22 mouse cellular contexts compared by ENCODE assay signal in the genomic region with DNA sequence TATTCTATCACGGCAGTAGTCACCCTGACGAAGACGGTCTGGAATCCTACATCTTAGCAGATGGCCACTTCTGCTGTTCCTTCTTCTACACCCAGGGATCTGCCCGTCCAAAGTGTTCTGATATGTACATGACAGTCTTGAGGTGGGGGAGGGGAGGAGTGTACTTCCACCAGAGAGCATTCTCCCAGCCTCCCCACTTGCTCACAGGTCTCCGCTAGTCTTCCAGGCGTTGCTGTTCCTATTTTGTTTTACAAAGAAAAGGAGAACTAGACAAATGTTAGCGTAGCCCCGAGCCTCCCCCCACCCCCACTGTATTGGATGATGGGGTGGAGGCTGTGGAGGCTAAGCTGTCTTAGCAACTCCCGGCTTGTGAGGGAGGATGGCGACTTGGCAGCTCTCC. TPM values are rescaled to one million over a fixed set of nuclear protein-coding genes. Genes with fewer than 3 reads are reported as not detected.
DNase-seq lines count a peak whose midpoint lies in the region; ATAC-seq and TF ChIP-seq lines count a peak whose summit lies in the region.
"Had no signal": no experiment of that assay in that cellular context is flagged by ENCODE, and none has a peak within 500 bp of the region (broad histone marks: within the 10 kb centered on the region; RNA-seq: fewer than 3 reads in every experiment).

No protein-coding gene starts in this region.

- TF ChIP-seq EP300 in lung, postnatal 0 days (IDR thresholded peaks at IDR 0.05) = no peak

- no peak for ATAC-seq in embryonic facial prominence, embryonic 14.5 days (ENCODE audit: low read depth)
- ATAC-seq in lung, postnatal 0 days = no peak
- ATAC-seq: CD4-positive, CD25-positive, alpha-beta regulatory T cell, adult 4 months; forebrain, embryonic 15.5 days had no signal

- H3K4me1 ChIP-seq in embryonic facial prominence, embryonic 14.5 days (ENCODE audit: control insufficient read depth, insufficient read depth, low read length) = no peaks in the 10 kb centered on the region
- H3K4me1 ChIP-seq in embryonic facial prominence, embryonic 10.5 days = peaks cover 36% of the 10 kb centered on the region
- H3K4me1 ChIP-seq in lung, postnatal 0 days (ENCODE audit: insufficient read depth, low read depth, low read length) = no peaks in the 10 kb centered on the region
- H3K4me1 ChIP-seq in ES-E14 (ENCODE audit: control insufficient read depth in 2 of 2, insufficient read depth in 2 of 2, low read length in 2 of 2, poor library complexity in 1 of 2) = peaks cover 4 to 29% of the 10 kb centered on the region in 2 experiments; a peak in 3 of 4 replicates

- in situ Hi-C loops in ES-E14 (cut with MboI; ENCODE audit: low sequenced_read_pairs in 2 of 2, unreplicated experiment in 2 of 2) = no loop called here

- 63% methylated on average over 10 of the region's 10 CpGs for WGBS in embryonic facial prominence, embryonic 14.5 days
- 77% methylated on average over 10 of the region's 10 CpGs for WGBS in embryonic facial prominence, embryonic 10.5 days
- WGBS in lung, postnatal 0 days = 43% methylated on average over 10 of the region's 10 CpGs

- no peak overlapping the region for H3K4me2 ChIP-seq in embryonic facial prominence, embryonic 14.5 days (ENCODE audit: low read depth, low read length)
- H3K4me2 ChIP-seq in lung, postnatal 0 days (replicated peaks; ENCODE audit: low read depth, low read length) = no peak overlapping the region
- H3K4me2 ChIP-seq: embryonic facial prominence, embryonic 13.5 days; forebrain, embryonic 15.5 days; limb, embryonic 12.5 days had no signal

- H3K36me3 ChIP-seq in embryonic facial prominence, embryonic 14.5 days (ENCODE audit: control insufficient read depth, insufficient read depth, low read length) = no peaks in the 10 kb centered on the region
- H3K36me3 ChIP-seq in embryonic facial prominence, embryonic 10.5 days (replicated peaks) = peaks cover 20% of the 10 kb centered on the region
- H3K36me3 ChIP-seq in lung, postnatal 0 days (ENCODE audit: insufficient read depth, low read length) = no peaks in the 10 kb centered on the region
- H3K36me3 ChIP-seq in ES-E14 (ENCODE audit: control insufficient read depth, insufficient read depth, low read length, poor library complexity, severe bottlenecking) = no peaks in the 10 kb centered on the region

- H3K27ac ChIP-seq in embryonic facial prominence, embryonic 14.5 days (replicated peaks; ENCODE audit: low read depth, low read length) = no peak overlapping the region
- H3K27ac ChIP-seq in embryonic facial prominence, embryonic 10.5 days (replicated peaks) = no peak overlapping the region
- H3K27ac ChIP-seq in layer of hippocampus, adult 2 months = peak overlapping the region; percentile 57; the same call in 1 of the 2 replicates
- no peak overlapping the region for H3K27ac ChIP-seq in lung, postnatal 0 days (ENCODE audit: low read length)
- H3K27ac ChIP-seq in ES-E14 (ENCODE audit: insufficient read depth, low read depth, low read length, poor library complexity, severe bottlenecking) = no peak overlapping the region
- H3K27ac ChIP-seq: embryonic facial prominence, embryonic 13.5 days; forebrain, embryonic 15.5 days; limb, embryonic 12.5 days; liver, embryonic 14.5 days; macrophage had no signal

- DNase-seq in embryonic facial prominence, embryonic 14.5 days (ENCODE audit: low spot score) = peak; percentile 13
- no peak for DNase-seq in embryonic facial prominence, embryonic 10.5 days (ENCODE audit: low spot score)
- DNase-seq in layer of hippocampus, adult 2 months (ENCODE audit: low spot score in 2 of 2) = peak in 1 of 2 experiments; percentile 43
- no peak for DNase-seq in layer of hippocampus, postnatal 10 days (ENCODE audit: low spot score in 2 of 2)
- DNase-seq in lung, postnatal 10 days = peak; percentile 46
- no peak for DNase-seq in lung, postnatal 0 days (ENCODE audit: low spot score)
- no peak for DNase-seq in ES-E14 (ENCODE audit: low read depth, low spot score)
- no peak for DNase-seq in liver
- DNase-seq: adrenal gland, adult 8-10 months; cerebellum, adult 9-11 months; gastrocnemius, postnatal 36 days; kidney, adult 2 months; kidney, postnatal 25 days; retina, postnatal 1 day; thymus, postnatal 14 days had no signal

- H3K9me3 ChIP-seq in embryonic facial prominence, embryonic 14.5 days (ENCODE audit: control insufficient read depth, low read length) = no peaks in the 10 kb centered on the region
- H3K9me3 ChIP-seq in embryonic facial prominence, embryonic 10.5 days = no peaks in the 10 kb centered on the region
- H3K9me3 ChIP-seq in lung, postnatal 0 days (ENCODE audit: low read length) = no peaks in the 10 kb centered on the region
- no peaks in the 10 kb centered on the region for H3K9me3 ChIP-seq in ES-E14 (ENCODE audit: control insufficient read depth, insufficient read depth, low read depth, low read length)
- H3K9me3 ChIP-seq: embryonic facial prominence, embryonic 13.5 days; forebrain, embryonic 15.5 days had no signal

- TF ChIP-seq CTCF in layer of hippocampus, adult 2 months (conservative IDR thresholded peaks at IDR 0.05) = no peak
- no peak for TF ChIP-seq CTCF in lung, postnatal 0 days (IDR thresholded peaks at IDR 0.05)

- H3K4me3 ChIP-seq in embryonic facial prominence, embryonic 14.5 days (ENCODE audit: low read depth, low read length) = no peak overlapping the region
- no peak overlapping the region for H3K4me3 ChIP-seq in embryonic facial prominence, embryonic 10.5 days
- H3K4me3 ChIP-seq in layer of hippocampus, adult 2 months = no peak overlapping the region
- no peak overlapping the region for H3K4me3 ChIP-seq in lung, postnatal 0 days (ENCODE audit: low read depth, low read length)
- no peak overlapping the region for H3K4me3 ChIP-seq in ES-E14 (ENCODE audit: insufficient read depth in 1 of 2, low read depth in 1 of 2, low read length in 2 of 2, poor library complexity in 1 of 2, severe bottlenecking in 1 of 2)
- H3K4me3 ChIP-seq: embryonic facial prominence, embryonic 13.5 days; forebrain, embryonic 15.5 days; limb, embryonic 12.5 days; midbrain, embryonic 10.5 days had no signal

- no peaks in the 10 kb centered on the region; the same call in 1 of the 2 replicates for H3K27me3 ChIP-seq in embryonic facial prominence, embryonic 14.5 days (replicated peaks; ENCODE audit: control insufficient read depth, insufficient read depth, low read length)
- no peaks in the 10 kb centered on the region for H3K27me3 ChIP-seq in embryonic facial prominence, embryonic 10.5 days (replicated peaks; ENCODE audit: low read depth, poor library complexity, severe bottlenecking)
- H3K27me3 ChIP-seq in lung, postnatal 0 days (replicated peaks; ENCODE audit: insufficient read depth, low read length) = 0 out of 2 replicates have a peak, but pooled peaks cover 2% of the 10 kb centered on the region
- H3K27me3 ChIP-seq: embryonic facial prominence, embryonic 13.5 days; forebrain, embryonic 15.5 days; limb, embryonic 12.5 days had no signal

- no peak overlapping the region for H3K9ac ChIP-seq in embryonic facial prominence, embryonic 14.5 days (ENCODE audit: low read depth, low read length)
- no peak overlapping the region for H3K9ac ChIP-seq in lung, postnatal 0 days (replicated peaks; ENCODE audit: low read depth)
- H3K9ac ChIP-seq in ES-E14 (ENCODE audit: insufficient read depth, low read depth, low read length, poor library complexity, severe bottlenecking) = peak overlapping the region; percentile 53; the same call in 1 of the 2 replicates
- H3K9ac ChIP-seq: embryonic facial prominence, embryonic 13.5 days; forebrain, embryonic 15.5 days; limb, embryonic 12.5 days; liver, embryonic 14.5 days had no signal

TF ChIP-seq in ES-E14, 5 proteins besides CTCF, POLR2A, EP300 and RAD21:
- TF ChIP-seq HCFC1 (IDR thresholded peaks at IDR 0.05; ENCODE audit: borderline replicate concordance, insufficient read depth, low read length) (no peak), ZNF384 (IDR thresholded peaks at IDR 0.05; ENCODE audit: low read depth, low read length) (no peak), CHD2 (IDR thresholded peaks at IDR 0.05; ENCODE audit: low read depth, low read length) (no peak), MAFK (IDR thresholded peaks at IDR 0.05; ENCODE audit: insufficient read depth, low read depth, low read length) (no peak), ZC3H11A (IDR thresholded peaks at IDR 0.05; ENCODE audit: borderline replicate concordance, low read depth, low read length) (no peak)

RNA-seq across cellular contexts. Expression of a gene that starts 18.3 kb away (rescaled TPM):
- polyA plus RNA-seq in embryonic facial prominence, embryonic 14.5 days (2014; fragmentation: Nextera tagmentation; extraction: Ambion mirVana) = 3.1 and 4.3 TPM in 2 replicates
- 9.0 and 10.2 TPM in 2 replicates for polyA plus RNA-seq in embryonic facial prominence, embryonic 10.5 days (2016; fragmentation: Nextera tagmentation; extraction: Ambion mirVana)
- total RNA-seq in layer of hippocampus, adult 2 months (2021) = 10 to 100 TPM; 77.4 to 94.2 TPM
- 10 to 100 TPM; 82.1 to 84.7 TPM for total RNA-seq in layer of hippocampus, postnatal 10 days (2021)
- 3.9 and 5.5 TPM in 2 replicates for polyA plus RNA-seq in lung, postnatal 0 days (2015; fragmentation: Nextera tagmentation; extraction: Ambion mirVana)
- 25.6 and 40.3 TPM in 2 replicates for total RNA-seq in ES-E14 (2012; rRNA removed)

RNA-seq across cellular contexts. Expression of a gene that starts 50.7 kb away (rescaled TPM):
- polyA plus RNA-seq in embryonic facial prominence, embryonic 14.5 days (2014; fragmentation: Nextera tagmentation; extraction: Ambion mirVana) = 1.5 and 2.1 TPM in 2 replicates
- polyA plus RNA-seq in embryonic facial prominence, embryonic 10.5 days (2016; fragmentation: Nextera tagmentation; extraction: Ambion mirVana) = 0.05 and 0.16 TPM in 2 replicates
- 1 to 10 TPM; 5.6 to 7.0 TPM for total RNA-seq in layer of hippocampus, adult 2 months (2021)
- total RNA-seq in layer of hippocampus, postnatal 10 days (2021) = under 1 TPM; 0.49 to 0.87 TPM
- polyA plus RNA-seq in lung, postnatal 0 days (2015; fragmentation: Nextera tagmentation; extraction: Ambion mirVana) = 1.2 TPM in 2 replicates
- 18.2 and 39.0 TPM in 2 replicates for total RNA-seq in ES-E14 (2012; rRNA removed)

Comparison
In these comparisons a context has a peak if more than half of its experiments do, and no peak if none do; other contexts are left out.
1. DNase-seq: peak in embryonic facial prominence, embryonic 14.5 days (single experiment) and lung, postnatal 10 days (single experiment); none in embryonic facial prominence, embryonic 10.5 days (single experiment), layer of hippocampus, postnatal 10 days (0 of 2), lung, postnatal 0 days (single experiment), ES-E14 (single experiment) and liver (single experiment).